ENCODE assay signal across 23 mouse cellular contexts in the genomic region with DNA sequence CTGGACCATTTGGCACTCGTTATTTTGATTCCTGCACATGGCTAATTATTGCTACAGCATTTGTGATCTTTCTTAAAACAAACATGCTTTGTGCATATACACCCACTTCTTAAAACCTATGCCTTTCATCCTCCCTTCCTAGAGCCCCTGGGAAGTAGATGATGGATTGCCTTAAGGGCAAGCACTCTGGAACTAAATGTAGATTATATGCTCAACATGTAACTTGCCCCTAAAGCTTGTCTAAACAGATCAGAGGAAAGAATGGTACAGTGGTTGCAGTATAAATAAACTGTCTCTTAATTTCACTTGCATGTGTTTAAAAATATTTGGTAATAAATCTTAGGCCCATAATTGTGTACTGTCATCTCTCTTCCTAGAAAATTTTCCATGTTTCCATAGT.
"Had no signal": no experiment of that assay in that cellular context is flagged by ENCODE, and none has a peak within 500 bp of the region (broad histone marks: within the 10 kb centered on the region; RNA-seq: fewer than 3 reads in every experiment).

No protein-coding gene starts in this region.

- H3K27me3 ChIP-seq: heart, embryonic 13.5 days; heart, embryonic 15.5 days; hindbrain, embryonic 13.5 days; hindbrain, embryonic 15.5 days; limb, embryonic 13.5 days; limb, embryonic 15.5 days had no signal

- ATAC-seq: forebrain, postnatal 0 days; hindbrain, postnatal 0 days; intestine, embryonic 16.5 days had no signal

- H3K4me1 ChIP-seq: limb, embryonic 13.5 days; limb, embryonic 15.5 days had no signal

- H3K9me3 ChIP-seq: heart, embryonic 13.5 days; heart, embryonic 15.5 days; hindbrain, embryonic 13.5 days; hindbrain, embryonic 15.5 days; limb, embryonic 13.5 days; limb, embryonic 15.5 days had no signal

- H3K36me3 ChIP-seq: heart, embryonic 13.5 days; heart, embryonic 15.5 days; hindbrain, embryonic 13.5 days; hindbrain, embryonic 15.5 days; limb, embryonic 13.5 days; limb, embryonic 15.5 days had no signal

- H3K9ac ChIP-seq: forebrain, postnatal 0 days; heart, embryonic 13.5 days; heart, embryonic 15.5 days; hindbrain, embryonic 13.5 days; hindbrain, embryonic 15.5 days; limb, embryonic 13.5 days; limb, embryonic 15.5 days had no signal

- H3K27ac ChIP-seq: heart, adult 2 months; heart, embryonic 13.5 days; heart, embryonic 15.5 days; hindbrain, postnatal 0 days; limb, embryonic 13.5 days; limb, embryonic 15.5 days had no signal

- H3K4me2 ChIP-seq: heart, embryonic 11.5 days; heart, embryonic 13.5 days; heart, embryonic 15.5 days; hindbrain, embryonic 13.5 days; hindbrain, embryonic 15.5 days; limb, embryonic 13.5 days; limb, embryonic 15.5 days had no signal

- H3K4me3 ChIP-seq: heart, adult 2 months; heart, embryonic 13.5 days; heart, embryonic 15.5 days; hindbrain, embryonic 13.5 days; hindbrain, embryonic 15.5 days; limb, embryonic 13.5 days; limb, embryonic 15.5 days had no signal

- DNase-seq: forebrain, postnatal 0 days; gastrocnemius, postnatal 14 days; gastrocnemius, postnatal 36 days; heart, adult 11 months; heart, adult 2 months; heart, postnatal 14 days; heart, postnatal 36 days; kidney, adult 18-20 months; kidney, adult 8-10 months; kidney, postnatal 14 days; kidney, postnatal 36 days; layer of hippocampus, adult 9-11 months; layer of hippocampus, postnatal 36 days; left cerebral cortex, postnatal 4 days had no signal
